Mouse (Mus musculus) heart, embryonic 14.5 days (tissue): ENCODE data around the gene Rufy2. TPM values are rescaled to one million over a fixed set of nuclear protein-coding genes. Genes with fewer than 3 reads are reported as not detected.
"Not testable (repeated sequence)": the region's sequence is repeated elsewhere in the genome, so short reads cannot be mapped to it uniquely, and the experiment has no call there.

Source experiments
- ATAC-seq: fragments of 200-750 bp; cut with Nextera tagmentation; 2 replicates; pipeline ENCODE4 v1.8.0; 2017; ENCODE audit warnings: low read depth, moderate TSS enrichment; ENCODE audit not compliant: insufficient number of reproducible peaks, insufficient read depth, low FRiP score
- H3K27ac ChIP-seq, 2 experiments: fragments of 200-500 bp in 1 of 2; fragments of 300-500 bp in 1 of 2; sonication (generic) in 1 of 2; replicated peaks in 1 of 2; 2 replicates each; pipeline ENCODE4 v1.5.1; 2012 to 2014; ENCODE audit warnings: low read depth in 2 of 2, low read length in 2 of 2, control low read depth in 1 of 2, mild to moderate bottlenecking in 1 of 2, mixed read lengths in 1 of 2; ENCODE audit not compliant: control insufficient read depth in 1 of 2, insufficient read depth in 1 of 2
- H3K27me3 ChIP-seq: fragments of 300-500 bp; sonication (generic); 2 replicates; pipeline ENCODE4 v1.6.1; 2014; ENCODE audit warnings: mild to moderate bottlenecking, low read length, control low read depth; ENCODE audit not compliant: control insufficient read depth, insufficient read depth
- H3K36me3 ChIP-seq: fragments of 300-500 bp; sonication (generic); 2 replicates; pipeline ENCODE4 v1.6.1; 2014; ENCODE audit warnings: mild to moderate bottlenecking, control low read depth, low read length, mixed read lengths; ENCODE audit not compliant: control insufficient read depth, insufficient read depth
- H3K4me1 ChIP-seq, 2 experiments: fragments of 200-500 bp in 1 of 2; fragments of 300-500 bp in 1 of 2; sonication (generic) in 1 of 2; 2 replicates each; pipeline ENCODE4 v1.6.1; 2012 to 2014; ENCODE audit warnings: low read length in 2 of 2, control low read depth in 1 of 2, mixed read lengths in 1 of 2; ENCODE audit not compliant: control insufficient read depth in 2 of 2, insufficient read depth in 2 of 2
- H3K4me2 ChIP-seq: fragments of 300-500 bp; sonication (generic); 2 replicates; pipeline ENCODE4 v1.6.1; 2014; ENCODE audit warnings: mild to moderate bottlenecking, low read length
- H3K4me3 ChIP-seq, 2 experiments: fragments of 200-500 bp in 1 of 2; fragments of 300-500 bp in 1 of 2; sonication (generic) in 1 of 2; 2 replicates each; pipeline ENCODE4 v1.5.1; 2012 to 2014; ENCODE audit warnings: low read length in 2 of 2, mild to moderate bottlenecking in 2 of 2, control low read depth in 1 of 2, low read depth in 1 of 2, moderate library complexity in 1 of 2; ENCODE audit not compliant: control insufficient read depth in 1 of 2, insufficient read depth in 1 of 2
- H3K9ac ChIP-seq: fragments of 300-500 bp; sonication (generic); 2 replicates; pipeline ENCODE4 v1.6.1; 2014; ENCODE audit warnings: mild to moderate bottlenecking, low read length
- H3K9me3 ChIP-seq: fragments of 300-500 bp; sonication (generic); 2 replicates; pipeline ENCODE4 v1.6.1; 2016; ENCODE audit warnings: low read length, control low read depth; ENCODE audit not compliant: control insufficient read depth
- WGBS: fragments of 180-500 bp; shearing (Covaris S2); extraction: QIAGEN DNeasy Blood & Tissue Kit; methylation state at CpG from one replicate; pipeline ENCODE4 v1.1.7; 2014; 5-methylcytosine and 5-hydroxymethylcytosine counted together
- polyA plus RNA-seq: library from polyadenylated mRNA; unstranded; fragments of >200 nt; fragmentation: Nextera tagmentation; extraction: Ambion mirVana; gene quantifications from 2 replicates; pipeline ENCODE4 v1.2.1, GENCODE M21; 2014

Gene Rufy2
- polyA plus RNA-seq, 1 experiment from 2014 or later: 15.8 TPM

DNA sequence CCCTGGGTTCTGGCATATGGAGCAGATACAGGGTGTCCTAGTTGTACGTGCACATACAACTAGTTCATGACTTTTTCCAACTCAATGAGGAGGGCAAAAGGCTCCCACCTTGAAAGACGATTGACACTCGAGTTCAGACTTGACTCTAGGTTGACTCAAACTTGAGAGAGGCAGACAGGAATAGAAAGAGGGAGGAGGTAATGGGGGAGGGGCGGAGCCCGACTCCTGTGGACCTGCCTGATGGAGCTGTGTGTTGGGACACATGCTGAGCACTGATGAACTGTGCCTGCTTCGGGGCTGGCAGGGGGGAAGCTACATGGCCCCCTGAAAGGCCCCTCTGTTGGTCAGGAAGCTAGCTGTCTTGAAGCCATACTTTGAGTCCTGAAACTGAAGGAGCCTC is 73.0 kb downstream of the Rufy2 start:
- no peak overlapping the region for H3K4me3 ChIP-seq
- no peak overlapping the region for H3K4me2 ChIP-seq
- WGBS: 47% methylated on average over 6 of the region's 6 CpGs
- H3K9ac ChIP-seq: no peak overlapping the region
- H3K4me1 ChIP-seq: peaks cover 3 to 4% of the 10 kb centered on the region in 2 experiments; a peak in 2 of 4 replicates
- no peaks in the 10 kb centered on the region for H3K27me3 ChIP-seq
- no peaks in the 10 kb centered on the region for H3K9me3 ChIP-seq
- ATAC-seq: no peak
- no peaks in the 10 kb centered on the region for H3K36me3 ChIP-seq
- H3K27ac ChIP-seq: no peak overlapping the region

DNA sequence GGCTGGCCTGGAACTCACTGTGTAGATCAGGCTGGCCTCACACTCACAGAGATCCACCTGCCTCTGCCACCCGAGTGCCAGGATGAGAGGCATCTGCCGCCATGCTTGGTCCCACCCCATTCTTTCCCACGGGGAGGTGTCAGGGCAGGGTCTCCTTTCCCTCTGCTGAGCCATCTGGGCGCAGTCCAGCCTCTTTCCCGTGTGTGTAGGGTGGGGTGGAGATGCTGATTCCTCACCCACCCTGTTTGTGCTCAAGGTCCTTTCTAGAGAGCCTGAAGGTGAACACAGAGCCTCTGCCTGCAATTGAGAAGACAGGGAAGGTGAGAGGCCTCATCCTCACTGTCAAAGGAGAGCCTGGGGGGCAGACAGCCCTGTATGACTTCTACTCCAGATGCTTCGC is 74.0 kb downstream of the Rufy2 start:
- ATAC-seq, H3K9ac ChIP-seq, H3K36me3 ChIP-seq, H3K4me3 ChIP-seq, H3K4me1 ChIP-seq, H3K27ac ChIP-seq, H3K4me2 ChIP-seq, H3K27me3 ChIP-seq, H3K9me3 ChIP-seq: not testable (repeated sequence)
- 71% methylated on average over 6 of the region's 6 CpGs for whole genome bisulfite sequencing

DNA sequence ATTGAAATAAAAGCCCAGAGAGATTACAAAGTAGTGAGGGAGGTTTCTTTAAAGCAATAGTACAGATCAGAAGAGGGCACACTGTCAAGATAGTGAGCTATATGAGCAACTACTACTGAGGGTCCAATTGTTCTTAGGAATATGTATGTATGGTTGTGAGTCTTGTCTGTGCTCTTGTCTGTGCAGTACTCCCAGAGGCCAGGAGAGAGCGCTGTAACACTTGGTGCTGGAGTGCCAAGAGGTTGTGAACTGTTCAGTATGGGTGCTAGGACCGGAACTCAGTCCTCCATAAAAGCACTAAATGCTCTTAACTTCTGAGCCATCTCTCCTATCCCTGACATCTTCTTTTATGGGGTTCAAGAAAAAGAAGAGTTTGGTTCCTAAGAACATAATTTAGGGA is 74.6 kb downstream of the Rufy2 start:
- Histone ChIP-seq H3K4me3 (no peak overlapping the region), H3K27me3 (no peaks in the 10 kb centered on the region), H3K36me3 (no peaks in the 10 kb centered on the region), H3K9ac (no peak overlapping the region), H3K27ac (no peak overlapping the region), H3K4me1 (peaks cover 3 to 4% of the 10 kb centered on the region in 2 experiments; a peak in 2 of 4 replicates), H3K9me3 (no peaks in the 10 kb centered on the region), H3K4me2 (no peak overlapping the region)
- no peak for ATAC-seq
- 70% methylated on average over 2 of the region's 2 CpGs for WGBS

DNA sequence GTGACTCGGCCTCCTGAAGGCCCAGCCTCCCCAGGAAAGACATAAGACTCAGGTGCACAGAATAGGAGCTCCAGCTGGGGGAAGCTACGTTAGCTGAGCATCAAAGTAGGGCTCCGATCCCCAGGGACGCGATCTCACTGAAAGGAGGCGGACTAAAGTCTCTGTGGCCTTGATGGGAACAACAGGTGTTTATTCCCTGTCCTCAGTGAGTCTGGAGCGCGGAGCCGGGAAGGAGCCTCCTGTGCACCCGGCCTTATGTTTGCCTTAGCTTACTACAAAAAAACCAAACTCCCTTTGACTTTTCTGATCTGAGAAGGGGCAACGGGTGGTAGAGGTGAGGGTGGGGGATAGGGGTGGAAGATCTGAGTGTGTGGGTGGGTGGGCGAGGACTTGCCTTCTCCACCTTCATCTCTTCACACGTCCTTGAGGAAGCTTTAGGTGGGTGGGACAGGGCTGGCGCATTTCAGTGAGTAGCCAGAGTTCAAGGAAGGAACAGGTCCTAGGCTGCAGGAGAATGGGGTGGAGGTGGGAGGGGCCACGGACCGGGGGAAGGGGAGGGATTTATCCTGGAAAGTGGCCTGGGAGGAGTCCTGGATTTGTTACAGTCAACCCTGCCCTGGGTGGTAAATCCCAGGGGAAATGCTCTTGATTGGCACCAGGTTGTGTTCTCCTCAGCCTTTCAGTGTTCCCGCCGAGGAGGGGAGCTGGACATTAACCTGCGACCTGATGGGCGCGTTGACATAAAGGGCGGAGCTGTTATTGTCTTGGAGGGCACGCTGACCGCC is 77.1 kb downstream of the Rufy2 start:
- H3K27ac ChIP-seq: no peak overlapping the region
- H3K4me1 ChIP-seq: peaks cover 3 to 4% of the 10 kb centered on the region in 2 experiments; a peak in 2 of 4 replicates
- no peak overlapping the region for H3K4me3 ChIP-seq
- no peaks in the 10 kb centered on the region for H3K36me3 ChIP-seq
- 36% methylated on average over 24 of the region's 24 CpGs for WGBS
- no peak for ATAC-seq
- no peak overlapping the region for H3K9ac ChIP-seq
- no peaks in the 10 kb centered on the region for H3K27me3 ChIP-seq
- peak overlapping the region; percentile 33 for H3K4me2 ChIP-seq
- no peaks in the 10 kb centered on the region for H3K9me3 ChIP-seq

DNA sequence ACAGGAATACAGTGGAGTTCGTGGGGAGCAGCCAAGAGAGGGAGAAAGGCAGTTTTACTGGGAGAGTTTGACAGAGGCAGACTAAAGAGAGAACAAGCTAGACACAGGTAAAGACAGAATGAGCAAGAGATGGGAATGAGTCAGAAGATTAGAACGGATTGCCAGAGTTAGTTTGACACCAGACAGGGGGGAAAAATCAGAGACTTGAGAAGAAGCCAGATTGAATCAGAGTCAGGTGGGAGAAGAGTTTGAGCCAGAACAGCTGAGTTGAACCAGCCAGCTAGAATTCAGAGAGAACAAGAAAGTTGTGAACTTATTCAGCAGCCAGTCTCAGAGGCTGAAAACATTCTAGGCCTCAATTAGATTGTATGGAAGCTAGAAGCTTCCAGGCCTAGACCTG is 79.8 kb downstream of the Rufy2 start, which contains the start of gene Pbld1:
Gene Pbld1, plus strand, starts transcription at position 301 of the 400 bp plus-strand sequence.
- no peaks in the 10 kb centered on the region for H3K9me3 ChIP-seq
- no peak within 1 kb of the TSS for H3K4me2 ChIP-seq
- H3K9ac ChIP-seq: no peak within 1 kb of the TSS
- no peaks in the 10 kb centered on the region; a peak in 1 of 4 replicates for H3K4me1 ChIP-seq
- no peak within 1 kb of the TSS for H3K4me3 ChIP-seq
- no peak within 1 kb of the TSS for H3K27ac ChIP-seq
- no peak for ATAC-seq
- 87% methylated on average over 2 of the region's 2 CpGs for WGBS
- H3K27me3 ChIP-seq: no peaks in the 10 kb centered on the region
- no peaks in the 10 kb centered on the region for H3K36me3 ChIP-seq

DNA sequence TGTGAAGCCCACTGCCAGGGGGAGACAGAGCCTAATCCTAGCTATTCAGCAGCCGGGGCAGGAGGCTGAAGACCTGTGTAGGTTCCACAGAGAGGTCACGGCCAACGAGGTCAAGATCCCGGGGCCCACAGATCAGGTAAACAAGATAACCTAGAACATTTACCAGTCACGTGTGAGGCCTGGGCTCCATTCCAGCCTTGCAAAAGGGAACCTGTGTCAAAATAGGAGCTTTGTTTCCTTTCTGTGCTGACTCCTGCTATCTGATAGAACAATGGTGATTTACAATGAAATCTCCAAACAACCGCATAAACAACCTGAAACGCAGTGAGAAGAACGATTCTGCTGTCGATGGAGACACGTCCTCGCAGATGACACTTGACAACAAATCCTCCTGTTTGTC is 80.4 kb downstream of the Rufy2 start:
- Histone ChIP-seq H3K4me2 (no peak overlapping the region), H3K9ac (no peak overlapping the region), H3K4me1 (no peaks in the 10 kb centered on the region; a peak in 1 of 4 replicates), H3K27me3 (no peaks in the 10 kb centered on the region), H3K36me3 (no peaks in the 10 kb centered on the region), H3K9me3 (no peaks in the 10 kb centered on the region), H3K27ac (no peak overlapping the region), H3K4me3 (no peak overlapping the region)
- no peak for ATAC-seq
- 47% methylated on average over 11 of the region's 11 CpGs for WGBS

DNA sequence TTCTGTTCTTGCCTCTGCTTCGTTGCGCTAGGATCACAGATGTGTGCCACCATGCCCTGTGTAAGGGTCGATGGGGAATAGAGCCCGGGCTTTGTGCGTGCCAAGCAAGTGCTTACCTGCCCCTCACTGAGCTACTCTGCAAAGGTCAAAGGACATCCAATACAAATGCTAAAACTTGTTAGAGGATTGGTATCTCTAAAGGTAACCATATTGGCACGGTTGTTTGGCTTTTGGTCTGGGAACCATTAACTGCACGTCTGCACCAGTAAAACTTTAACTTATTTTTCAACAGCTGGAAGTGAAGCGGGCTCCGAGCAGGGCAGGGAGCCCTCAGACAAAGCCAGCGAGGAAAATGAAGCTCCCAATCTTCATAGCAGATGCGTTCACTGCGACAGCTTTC is 81.2 kb downstream of the Rufy2 start:
- H3K27ac ChIP-seq: no peak overlapping the region
- H3K4me2 ChIP-seq: no peak overlapping the region
- no peaks in the 10 kb centered on the region for H3K36me3 ChIP-seq
- no peaks in the 10 kb centered on the region for H3K9me3 ChIP-seq
- ATAC-seq: no peak
- no peaks in the 10 kb centered on the region; a peak in 1 of 4 replicates for H3K4me1 ChIP-seq
- H3K27me3 ChIP-seq: no peaks in the 10 kb centered on the region
- H3K4me3 ChIP-seq: no peak overlapping the region
- H3K9ac ChIP-seq: no peak overlapping the region
- 72% methylated on average over 12 of the region's 12 CpGs for WGBS

DNA sequence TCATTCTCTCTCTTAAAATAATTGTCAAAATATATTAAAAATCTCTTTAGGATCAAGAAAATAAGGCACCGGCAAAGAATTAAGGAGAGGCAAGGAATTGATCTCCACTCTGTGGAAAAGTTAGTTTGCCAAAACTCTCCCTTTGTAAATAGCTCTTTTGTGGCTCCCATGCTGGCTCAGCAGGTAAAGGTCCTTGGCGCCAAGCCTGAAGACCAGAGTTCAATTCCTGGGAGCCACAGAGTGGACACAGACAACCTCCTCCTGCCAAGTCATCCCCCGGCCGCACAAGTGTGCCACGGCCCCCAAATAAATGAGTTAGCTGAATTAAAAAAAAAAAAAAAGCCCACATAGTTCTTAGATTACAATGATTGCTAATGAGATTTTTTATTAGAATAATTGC is 82.7 kb downstream of the Rufy2 start:
- Histone ChIP-seq H3K27me3 (no peaks in the 10 kb centered on the region), H3K9me3 (no peaks in the 10 kb centered on the region), H3K27ac (no peak overlapping the region), H3K9ac (no peak overlapping the region), H3K4me2 (no peak overlapping the region), H3K36me3 (no peaks in the 10 kb centered on the region), H3K4me3 (no peak overlapping the region), H3K4me1 (no peaks in the 10 kb centered on the region; a peak in 1 of 4 replicates)
- ATAC-seq: no peak
- WGBS: 91% methylated on average over 5 of the region's 5 CpGs
